Mouse (Mus musculus) forebrain, embryonic 14.5 days (tissue): ENCODE data around the gene Frem3. TPM values are rescaled to one million over a fixed set of nuclear protein-coding genes. Genes with fewer than 3 reads are reported as not detected.
A peak's percentile ranks its signal among the peaks of the same experiment; 100 is the strongest.

Experiments
- ATAC-seq: fragments of 200-750 bp; cut with Nextera tagmentation; 2 replicates; pipeline ENCODE4 v1.8.0; 2017; ENCODE audit warnings: mild to moderate bottlenecking, moderate library complexity
- DNase-seq: peaks from one replicate; pipeline ENCODE4 v3.0.0-alpha.2; 2015; ENCODE audit warnings: low spot score
- H3K27ac ChIP-seq: fragments of 300-500 bp; sonication (generic); 2 replicates; pipeline ENCODE4 v1.5.1; 2014; ENCODE audit warnings: low read depth, mild to moderate bottlenecking, control low read depth, low read length, moderate library complexity
- H3K27me3 ChIP-seq: fragments of 300-500 bp; sonication (generic); replicated peaks from 2 replicates; pipeline ENCODE4 v1.6.1; 2014; ENCODE audit warnings: low read length, control low read depth, mixed read lengths; ENCODE audit not compliant: control insufficient read depth, insufficient read depth
- H3K36me3 ChIP-seq: fragments of 300-500 bp; sonication (generic); 2 replicates; pipeline ENCODE4 v1.6.1; 2014; ENCODE audit warnings: low read length, control low read depth; ENCODE audit not compliant: control insufficient read depth, insufficient read depth
- H3K4me1 ChIP-seq: fragments of 300-500 bp; sonication (generic); 2 replicates; pipeline ENCODE4 v1.6.1; 2014; ENCODE audit warnings: antibody characterized with exemption, low read length, control low read depth; ENCODE audit not compliant: control insufficient read depth, insufficient read depth
- H3K4me2 ChIP-seq: fragments of 300-500 bp; sonication (generic); 2 replicates; pipeline ENCODE4 v1.6.1; 2014; ENCODE audit warnings: mild to moderate bottlenecking, control low read depth, low read length
- H3K4me3 ChIP-seq: fragments of 300-500 bp; sonication (generic); 2 replicates; pipeline ENCODE4 v1.5.1; 2014; ENCODE audit warnings: low read depth, low read length, control low read depth
- H3K9ac ChIP-seq: fragments of 300-500 bp; sonication (generic); 2 replicates; pipeline ENCODE4 v1.6.1; 2014; ENCODE audit warnings: mild to moderate bottlenecking, low read length, control low read depth, moderate library complexity
- H3K9me3 ChIP-seq: fragments of 300-500 bp; sonication (generic); replicated peaks from 2 replicates; pipeline ENCODE4 v1.6.1; 2016; ENCODE audit warnings: low read length, control low read depth, mixed read lengths; ENCODE audit not compliant: control insufficient read depth
- WGBS: fragments of 180-500 bp; shearing (Covaris S2); extraction: QIAGEN DNeasy Blood & Tissue Kit; methylation state at CpG from one replicate; pipeline ENCODE4 v1.1.7; 2014; 5-methylcytosine and 5-hydroxymethylcytosine counted together
- polyA plus RNA-seq: library from polyadenylated mRNA; unstranded; fragments of >200 nt; fragmentation: Nextera tagmentation; extraction: Ambion mirVana; gene quantifications from 2 replicates; pipeline ENCODE4 v1.2.1, GENCODE M21; 2014

Frem3 gene
- polyA plus RNA-seq, 1 experiment from 2014 or later: 0.04 TPM

GRCm38 (mm10) chr8:80600600-80601170, 10.2 kb upstream of the Frem3 start:
- ATAC-seq: no peak
- Histone ChIP-seq H3K27me3 (no peaks in the 10 kb centered on the region), H3K27ac (no peak overlapping the region), H3K4me2 (no peak overlapping the region), H3K9me3 (no peaks in the 10 kb centered on the region), H3K9ac (no peak overlapping the region), H3K4me1 (no peaks in the 10 kb centered on the region), H3K4me3 (no peak overlapping the region), H3K36me3 (no peaks in the 10 kb centered on the region)
- WGBS: 85% methylated on average over 6 of the region's 6 CpGs
- DNase-seq: no peak

- no peaks in the 10 kb centered on the region for H3K4me1 ChIP-seq
- no peak for ATAC-seq
- DNase-seq: no peak
- H3K36me3 ChIP-seq: no peaks in the 10 kb centered on the region
- H3K9ac ChIP-seq: no peak overlapping the region
- H3K4me2 ChIP-seq: no peak overlapping the region
- 72% methylated on average over 4 of the region's 4 CpGs for WGBS
- no peak overlapping the region for H3K4me3 ChIP-seq
- H3K9me3 ChIP-seq: no peaks in the 10 kb centered on the region
- no peak overlapping the region for H3K27ac ChIP-seq
- no peaks in the 10 kb centered on the region for H3K27me3 ChIP-seq
Measured at GRCm38 (mm10) chr8:80601886-80602285, 9.0 kb upstream of the Frem3 start.

GRCm38 (mm10) chr8:80607082-80607481, 3.8 kb upstream of the Frem3 start:
- 91% methylated on average over 4 of the region's 4 CpGs for WGBS
- H3K27ac ChIP-seq: no peak overlapping the region
- no peak for ATAC-seq
- H3K4me1 ChIP-seq: peaks cover 3% of the 10 kb centered on the region; the same call in 1 of the 2 replicates
- no peak overlapping the region for H3K4me3 ChIP-seq
- H3K27me3 ChIP-seq: peaks cover 15% of the 10 kb centered on the region
- H3K9me3 ChIP-seq: no peaks in the 10 kb centered on the region
- H3K9ac ChIP-seq: no peak overlapping the region
- H3K36me3 ChIP-seq: no peaks in the 10 kb centered on the region
- no peak for DNase-seq
- H3K4me2 ChIP-seq: no peak overlapping the region

- DNase-seq: no peak
- ATAC-seq: no peak
- 5% methylated on average over 12 of the region's 12 CpGs for WGBS
- Histone ChIP-seq H3K4me2 (peak overlapping the region; percentile 47), H3K4me3 (peak overlapping the region; percentile 19), H3K36me3 (no peaks in the 10 kb centered on the region), H3K9me3 (no peaks in the 10 kb centered on the region), H3K27ac (no peak overlapping the region), H3K4me1 (peaks cover 3% of the 10 kb centered on the region; the same call in 1 of the 2 replicates), H3K27me3 (peaks cover 15% of the 10 kb centered on the region), H3K9ac (no peak overlapping the region)
Measured at GRCm38 (mm10) chr8:80611441-80611751, 516 bp downstream of the Frem3 start.

GRCm38 (mm10) chr8:80619787-80620186, 8.9 kb downstream of the Frem3 start:
- 27% methylated on average over 3 of the region's 3 CpGs for WGBS
- Histone ChIP-seq H3K4me2 (no peak overlapping the region), H3K36me3 (no peaks in the 10 kb centered on the region), H3K9ac (no peak overlapping the region), H3K27me3 (no peaks in the 10 kb centered on the region), H3K4me3 (no peak overlapping the region), H3K27ac (no peak overlapping the region), H3K4me1 (no peaks in the 10 kb centered on the region), H3K9me3 (no peaks in the 10 kb centered on the region)
- DNase-seq: no peak
- ATAC-seq: no peak

- Histone ChIP-seq H3K4me1 (no peaks in the 10 kb centered on the region), H3K4me3 (no peak overlapping the region), H3K9ac (no peak overlapping the region), H3K27me3 (no peaks in the 10 kb centered on the region), H3K27ac (no peak overlapping the region), H3K4me2 (no peak overlapping the region), H3K36me3 (no peaks in the 10 kb centered on the region), H3K9me3 (no peaks in the 10 kb centered on the region)
- 64% methylated on average over 6 of the region's 6 CpGs for WGBS
- peak; percentile 38 for DNase-seq
- ATAC-seq: peak; percentile 50; the same call in 1 of the 2 replicates
Measured at GRCm38 (mm10) chr8:80647394-80647793, 36.5 kb downstream of the Frem3 start.

- no peaks in the 10 kb centered on the region for H3K4me1 ChIP-seq
- WGBS: 62% methylated on average over 4 of the region's 4 CpGs
- DNase-seq: no peak
- no peak overlapping the region for H3K4me3 ChIP-seq
- no peaks in the 10 kb centered on the region for H3K36me3 ChIP-seq
- ATAC-seq: no peak
- H3K27ac ChIP-seq: no peak overlapping the region
- no peak overlapping the region for H3K9ac ChIP-seq
- no peaks in the 10 kb centered on the region for H3K27me3 ChIP-seq
- H3K4me2 ChIP-seq: no peak overlapping the region
- no peaks in the 10 kb centered on the region for H3K9me3 ChIP-seq
Measured at GRCm38 (mm10) chr8:80657639-80658038, 46.8 kb downstream of the Frem3 start.

GRCm38 (mm10) chr8:80661055-80661454, 50.2 kb downstream of the Frem3 start:
- no peaks in the 10 kb centered on the region for H3K4me1 ChIP-seq
- ATAC-seq (no peak), DNase-seq (no peak)
- no peaks in the 10 kb centered on the region for H3K36me3 ChIP-seq
- no peaks in the 10 kb centered on the region for H3K27me3 ChIP-seq
- H3K4me3 ChIP-seq: no peak overlapping the region
- H3K27ac ChIP-seq: no peak overlapping the region
- H3K9ac ChIP-seq: no peak overlapping the region
- H3K9me3 ChIP-seq: no peaks in the 10 kb centered on the region
- 86% methylated on average over 4 of the region's 4 CpGs for WGBS
- H3K4me2 ChIP-seq: no peak overlapping the region

GRCm38 (mm10) chr8:80663476-80663875, 52.6 kb downstream of the Frem3 start:
- Histone ChIP-seq H3K9ac (no peak overlapping the region), H3K4me1 (no peaks in the 10 kb centered on the region), H3K27ac (no peak overlapping the region), H3K9me3 (no peaks in the 10 kb centered on the region), H3K27me3 (no peaks in the 10 kb centered on the region), H3K4me2 (no peak overlapping the region), H3K4me3 (no peak overlapping the region), H3K36me3 (no peaks in the 10 kb centered on the region)
- ATAC-seq (no peak), DNase-seq (no peak)
- WGBS: 87% methylated on average over 3 of the region's 3 CpGs
